Mouse (Mus musculus) ES-Bruce4 (cell line): Measurements from ENCODE around the gene Tespa1.

Experiments
- CTCF ChIP-seq: IDR thresholded peaks from one replicate; pipeline ENCODE4 v1.8.1; 2011; ENCODE audit warnings: low read depth, low read length
- POLR2A ChIP-seq: IDR thresholded peaks from one replicate; pipeline ENCODE4 v1.8.1; 2011; ENCODE audit warnings: low read length; ENCODE audit not compliant: insufficient read depth

DNA sequence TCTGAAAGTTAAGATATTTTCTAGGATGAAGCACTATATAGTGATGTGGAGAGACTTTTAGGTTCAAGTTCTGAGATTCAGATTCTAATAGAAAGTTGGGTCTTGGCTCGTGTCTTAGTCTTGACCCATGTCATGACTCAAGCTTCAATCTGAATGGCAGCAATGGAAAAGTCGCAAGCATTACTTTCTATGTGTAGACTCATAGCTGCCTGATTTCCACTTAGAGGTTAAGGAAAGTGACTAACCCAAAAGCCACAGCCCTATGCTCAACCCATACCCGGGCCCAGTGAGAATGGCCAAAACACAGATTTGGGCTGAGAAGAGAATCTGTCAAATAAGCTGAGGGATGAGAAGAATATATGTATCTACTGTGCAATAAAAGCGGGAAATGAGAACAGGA, 1.6 kb downstream of the Tespa1 start:
- TF ChIP-seq CTCF, result no peak
- TF ChIP-seq POLR2A, result no peak
